Mouse (Mus musculus): ENCODE data around the gene Afm. TPM values are rescaled to one million over a fixed set of nuclear protein-coding genes. Genes with fewer than 3 reads are reported as not detected.

Gene Afm
- polyA plus RNA-seq, 1 experiment from 2014 or later: not detected

- H3K9me3 ChIP-seq: no peaks in the 10 kb centered on the region
- no peaks in the 10 kb centered on the region for H3K36me3 ChIP-seq
- H3K4me3 ChIP-seq: no peak overlapping the region
- 61% methylated on average over 7 of the region's 7 CpGs for WGBS
- no peak for ATAC-seq (ENCODE audit: low FRiP score, low read depth)
- H3K9ac ChIP-seq: no peak overlapping the region
- H3K4me1 ChIP-seq: no peaks in the 10 kb centered on the region
- H3K27ac ChIP-seq: no peak overlapping the region
- no peak overlapping the region for H3K4me2 ChIP-seq (replicated peaks)
- no peaks in the 10 kb centered on the region for H3K27me3 ChIP-seq (replicated peaks)
Measured at GRCm38 (mm10) chr5:90499509-90499908, 19.2 kb upstream of the Afm start.

- WGBS: 7% methylated on average over 6 of the region's 6 CpGs
- ATAC-seq (ENCODE audit: low FRiP score, low read depth): peak; percentile 78; the same call in 1 of the 2 replicates
- H3K4me2 ChIP-seq (replicated peaks): no peak overlapping the region
Measured at GRCm38 (mm10) chr5:90500714-90501113, 18.0 kb upstream of the Afm start.

GRCm38 (mm10) chr5:90501752-90502151 lies 17.0 kb upstream of the Afm start:
- Histone ChIP-seq H3K4me2 (replicated peaks) (no peak overlapping the region), H3K36me3 (no peaks in the 10 kb centered on the region), H3K4me3 (no peak overlapping the region), H3K4me1 (no peaks in the 10 kb centered on the region), H3K9me3 (no peaks in the 10 kb centered on the region), H3K9ac (no peak overlapping the region), H3K27ac (no peak overlapping the region), H3K27me3 (replicated peaks) (no peaks in the 10 kb centered on the region)
- WGBS: 89% methylated on average over 5 of the region's 5 CpGs
- ATAC-seq (ENCODE audit: low FRiP score, low read depth): no peak

More at GRCm38 (mm10) chr5:90500714-90501113, 18.0 kb upstream of the Afm start:
- H3K36me3 ChIP-seq: no peaks in the 10 kb centered on the region
- H3K4me3 ChIP-seq: no peak overlapping the region
- no peak overlapping the region for H3K9ac ChIP-seq
- no peaks in the 10 kb centered on the region for H3K27me3 ChIP-seq (replicated peaks)
- H3K27ac ChIP-seq: no peak overlapping the region
- H3K9me3 ChIP-seq: no peaks in the 10 kb centered on the region
- no peaks in the 10 kb centered on the region for H3K4me1 ChIP-seq

- H3K4me3 ChIP-seq: no peak overlapping the region
- H3K27me3 ChIP-seq (replicated peaks): no peaks in the 10 kb centered on the region
- H3K27ac ChIP-seq: no peak overlapping the region
- no peak overlapping the region for H3K4me2 ChIP-seq (replicated peaks)
- no peak for ATAC-seq (ENCODE audit: low FRiP score, low read depth)
- WGBS: 85% methylated on average over 11 of the region's 11 CpGs
- no peaks in the 10 kb centered on the region for H3K36me3 ChIP-seq
- no peaks in the 10 kb centered on the region for H3K4me1 ChIP-seq
- H3K9me3 ChIP-seq: no peaks in the 10 kb centered on the region
- no peak overlapping the region for H3K9ac ChIP-seq
Measured at GRCm38 (mm10) chr5:90504742-90505141, 14.0 kb upstream of the Afm start.

- Histone ChIP-seq H3K4me3 (no peak overlapping the region), H3K4me2 (replicated peaks) (no peak overlapping the region), H3K36me3 (no peaks in the 10 kb centered on the region), H3K9me3 (no peaks in the 10 kb centered on the region), H3K27me3 (replicated peaks) (no peaks in the 10 kb centered on the region), H3K4me1 (no peaks in the 10 kb centered on the region), H3K27ac (no peak overlapping the region), H3K9ac (no peak overlapping the region)
- no peak for ATAC-seq (ENCODE audit: low FRiP score, low read depth)
- 85% methylated on average over 2 of the region's 2 CpGs for WGBS
Measured at GRCm38 (mm10) chr5:90506507-90506906, 12.2 kb upstream of the Afm start.

- ATAC-seq (ENCODE audit: low FRiP score, low read depth): no peak
- H3K4me3 ChIP-seq: no peak overlapping the region
- H3K27ac ChIP-seq: no peak overlapping the region
- H3K36me3 ChIP-seq: no peaks in the 10 kb centered on the region
- H3K9me3 ChIP-seq: no peaks in the 10 kb centered on the region
- H3K4me2 ChIP-seq (replicated peaks): no peak overlapping the region
- WGBS: 57% methylated on average over 13 of the region's 13 CpGs
- H3K9ac ChIP-seq: no peak overlapping the region
- no peaks in the 10 kb centered on the region for H3K27me3 ChIP-seq (replicated peaks)
- H3K4me1 ChIP-seq: no peaks in the 10 kb centered on the region
Measured at GRCm38 (mm10) chr5:90507411-90507949, 11.3 kb upstream of the Afm start.

GRCm38 (mm10) chr5:90509828-90510592 lies 8.7 kb upstream of the Afm start:
- no peak overlapping the region for H3K9ac ChIP-seq
- no peak overlapping the region for H3K4me2 ChIP-seq (replicated peaks)
- no peaks in the 10 kb centered on the region for H3K36me3 ChIP-seq
- no peaks in the 10 kb centered on the region for H3K27me3 ChIP-seq (replicated peaks)
- no peak overlapping the region for H3K4me3 ChIP-seq
- ATAC-seq (ENCODE audit: low FRiP score, low read depth): no peak
- H3K9me3 ChIP-seq: no peaks in the 10 kb centered on the region
- no peak overlapping the region for H3K27ac ChIP-seq
- 89% methylated on average over 5 of the region's 5 CpGs for WGBS
- no peaks in the 10 kb centered on the region for H3K4me1 ChIP-seq

GRCm38 (mm10) chr5:90512288-90512955 lies 6.3 kb upstream of the Afm start:
- no peak overlapping the region for H3K4me2 ChIP-seq (replicated peaks)
- no peak overlapping the region for H3K4me3 ChIP-seq
- no peaks in the 10 kb centered on the region for H3K27me3 ChIP-seq (replicated peaks)
- H3K4me1 ChIP-seq: no peaks in the 10 kb centered on the region
- no peak for ATAC-seq (ENCODE audit: low FRiP score, low read depth)
- H3K27ac ChIP-seq: no peak overlapping the region
- H3K9ac ChIP-seq: no peak overlapping the region
- H3K36me3 ChIP-seq: no peaks in the 10 kb centered on the region
- no peaks in the 10 kb centered on the region for H3K9me3 ChIP-seq
- 84% methylated on average over 6 of the region's 6 CpGs for WGBS

- Histone ChIP-seq H3K4me1 (no peaks in the 10 kb centered on the region), H3K36me3 (no peaks in the 10 kb centered on the region), H3K27me3 (replicated peaks) (no peaks in the 10 kb centered on the region), H3K9ac (no peak overlapping the region), H3K27ac (no peak overlapping the region), H3K4me2 (replicated peaks) (no peak overlapping the region), H3K9me3 (no peaks in the 10 kb centered on the region), H3K4me3 (no peak overlapping the region)
- no peak for ATAC-seq (ENCODE audit: low FRiP score, low read depth)
- 91% methylated on average over 6 of the region's 6 CpGs for WGBS
Measured at GRCm38 (mm10) chr5:90515561-90515960, 3.2 kb upstream of the Afm start.

GRCm38 (mm10) chr5:90551191-90551590 lies 32.5 kb downstream of the Afm start:
- H3K27ac ChIP-seq: no peak overlapping the region
- ATAC-seq (ENCODE audit: low FRiP score, low read depth): no peak
- no peaks in the 10 kb centered on the region for H3K9me3 ChIP-seq
- H3K4me3 ChIP-seq: no peak overlapping the region
- 87% methylated on average over 8 of the region's 8 CpGs for WGBS
- no peaks in the 10 kb centered on the region for H3K36me3 ChIP-seq
- H3K9ac ChIP-seq: no peak overlapping the region
- no peaks in the 10 kb centered on the region for H3K27me3 ChIP-seq (replicated peaks)
- H3K4me1 ChIP-seq: no peaks in the 10 kb centered on the region
- H3K4me2 ChIP-seq (replicated peaks): no peak overlapping the region

- no peaks in the 10 kb centered on the region for H3K9me3 ChIP-seq
- WGBS: 80% methylated on average over 3 of the region's 3 CpGs
- no peak overlapping the region for H3K27ac ChIP-seq
- H3K9ac ChIP-seq: no peak overlapping the region
- ATAC-seq (ENCODE audit: low FRiP score, low read depth): no peak
- H3K4me1 ChIP-seq: no peaks in the 10 kb centered on the region
- no peak overlapping the region for H3K4me2 ChIP-seq (replicated peaks)
- H3K27me3 ChIP-seq (replicated peaks): no peaks in the 10 kb centered on the region
- no peak overlapping the region for H3K4me3 ChIP-seq
- H3K36me3 ChIP-seq: no peaks in the 10 kb centered on the region
Measured at GRCm38 (mm10) chr5:90556052-90556451, 37.3 kb downstream of the Afm start.

GRCm38 (mm10) chr5:90560743-90561142 lies 42.0 kb downstream of the Afm start, which contains the start of gene 5830473C10Rik:
5830473C10Rik (plus strand) TSS chr5:90561107.
- H3K36me3 ChIP-seq: no peaks in the 10 kb centered on the region
- WGBS: 88% methylated on average over 6 of the region's 6 CpGs
- H3K27ac ChIP-seq: no peak within 1 kb of the TSS
- no peak within 1 kb of the TSS for H3K4me2 ChIP-seq (replicated peaks)
- no peaks in the 10 kb centered on the region for H3K9me3 ChIP-seq
- H3K27me3 ChIP-seq (replicated peaks): no peaks in the 10 kb centered on the region
- H3K4me3 ChIP-seq: no peak within 1 kb of the TSS
- H3K9ac ChIP-seq: no peak within 1 kb of the TSS
- ATAC-seq (ENCODE audit: low FRiP score, low read depth): no peak
- H3K4me1 ChIP-seq: no peaks in the 10 kb centered on the region

Measured in neural tube, embryonic 12.5 days (tissue).